Mouse (Mus musculus) heart, adult 2 months (tissue): ENCODE measurements at regions not wholly inside any gene's neighbourhood (a gene's known extent, or its start where the extent isn't known, plus 50 kb on each side); places are given as distances from the start of the nearest gene placed in this dataset.

Experiments used
- CTCF ChIP-seq: fragments of 200-600 bp; IDR thresholded peaks from 2 replicates; pipeline ENCODE4 v1.8.1; 2022; ENCODE audit warnings: antibody characterized with exemption, mild to moderate bottlenecking, moderate library complexity
- EP300 ChIP-seq: fragments of 200-500 bp; IDR thresholded peaks from 2 replicates; pipeline ENCODE4 v1.6.1; 2011; ENCODE audit warnings: low read depth, low read length, control low read depth; ENCODE audit not compliant: insufficient read depth
- POLR2A ChIP-seq: fragments of 200-500 bp; IDR thresholded peaks from 2 replicates; pipeline ENCODE4 v1.6.1; 2011; ENCODE audit warnings: mild to moderate bottlenecking, low read depth, low read length, control low read depth; ENCODE audit not compliant: insufficient read depth

DNA sequence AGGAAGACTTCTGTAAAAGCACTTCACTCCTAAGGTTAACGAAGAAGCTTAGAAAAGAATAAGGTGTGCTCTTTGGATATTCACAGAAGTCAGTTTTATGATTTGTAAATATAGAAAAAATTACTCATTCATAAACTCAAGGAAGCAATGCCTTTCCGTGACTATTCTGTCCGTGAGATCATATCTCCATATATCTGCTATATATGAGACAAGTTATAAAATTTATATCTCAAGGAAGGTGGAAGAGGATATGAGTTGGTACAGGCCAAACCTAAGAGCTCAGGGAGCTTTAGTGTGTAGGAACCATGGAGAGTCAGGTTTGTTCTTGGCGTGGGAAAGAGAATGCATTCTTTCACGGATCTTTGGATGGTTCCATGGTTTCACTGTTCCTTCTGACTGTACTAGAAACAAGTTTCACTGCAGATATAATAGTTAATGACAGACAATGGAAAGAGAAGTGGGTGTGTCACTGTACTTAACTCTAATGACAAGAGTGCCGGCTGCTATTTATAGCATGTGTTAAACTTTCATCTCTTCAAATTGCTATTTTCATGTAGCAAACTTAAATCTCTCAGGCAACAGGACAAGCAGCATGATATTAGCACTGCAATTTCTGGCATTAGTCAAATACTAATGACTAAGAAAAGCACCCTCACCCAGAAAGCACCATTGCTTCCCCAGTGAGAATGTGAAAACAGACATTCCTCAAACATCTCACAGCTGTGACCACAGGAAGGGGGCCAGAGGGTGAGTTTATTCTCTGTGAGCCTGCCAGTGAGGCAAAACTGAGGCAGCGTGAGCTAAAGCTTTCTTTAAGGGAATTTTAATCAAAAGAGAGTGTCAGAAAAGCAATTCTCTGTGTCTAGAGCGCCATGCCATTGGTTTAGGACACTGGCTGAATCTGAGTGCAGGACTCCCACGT is 67.4 kb downstream of the Areg start:
- TF ChIP-seq POLR2A (no peak), CTCF (no peak), EP300 (no peak)
